In the genomic region with DNA sequence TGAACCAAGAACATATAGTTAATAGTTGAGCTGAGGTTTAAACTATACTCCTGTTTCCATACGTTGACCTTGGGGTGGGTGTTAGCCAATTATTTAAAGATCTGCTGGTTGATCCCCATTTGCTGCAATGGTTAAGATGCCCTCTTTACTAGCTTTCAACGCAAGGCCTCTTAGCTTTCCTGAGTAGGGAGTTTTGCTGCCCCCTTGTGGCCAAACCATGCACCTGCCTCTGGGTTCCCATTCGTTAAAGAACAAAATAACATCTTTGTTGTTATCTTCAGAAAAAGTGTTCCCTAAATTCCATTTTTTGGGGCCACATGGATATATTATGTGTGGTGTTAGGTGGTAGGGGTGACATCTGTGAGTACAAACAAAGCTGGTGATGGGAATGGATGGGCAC, we compare ENCODE assay signal across 9 mouse cellular contexts. TPM values are rescaled to one million over a fixed set of nuclear protein-coding genes. Genes with fewer than 3 reads are reported as not detected.
A peak's percentile ranks its signal among the peaks of the same experiment; 100 is the strongest.
DNase-seq lines count a peak whose midpoint lies in the region; ATAC-seq and TF ChIP-seq lines count a peak whose summit lies in the region.
"Had no signal": no experiment of that assay in that cellular context is flagged by ENCODE, and none has a peak within 500 bp of the region (broad histone marks: within the 10 kb centered on the region; RNA-seq: fewer than 3 reads in every experiment).

No protein-coding gene starts in this region.

- WGBS in intestine, embryonic 14.5 days = 10% methylated on average over 3 of the region's 3 CpGs
- 22% methylated on average over 3 of the region's 3 CpGs for whole genome bisulfite sequencing in intestine, embryonic 16.5 days
- WGBS in neural tube, embryonic 11.5 days = 26% methylated on average over 3 of the region's 3 CpGs
- WGBS in thymus, adult 2 months = 2% methylated on average over 3 of the region's 3 CpGs

- H3K4me2 ChIP-seq in intestine, embryonic 14.5 days (ENCODE audit: low read length) = no peak overlapping the region
- no peak overlapping the region for H3K4me2 ChIP-seq in intestine, embryonic 16.5 days (ENCODE audit: low read depth, low read length)
- H3K4me2 ChIP-seq in neural tube, embryonic 11.5 days (ENCODE audit: low read depth) = no peak overlapping the region
- H3K4me2 ChIP-seq: embryonic facial prominence, embryonic 13.5 days had no signal

- DNase-seq in intestine, embryonic 14.5 days (ENCODE audit: low spot score) = peak; percentile 72
- peak; percentile 80 for DNase-seq in adipocyte (ENCODE audit: low spot score)
- peak; percentile 68 to 70 for DNase-seq in cerebellum, postnatal 36 days
- peak; percentile 10 to 37 for DNase-seq in left cerebral cortex, adult 8-10 months (ENCODE audit: low spot score in 2 of 2)
- DNase-seq in neural tube, embryonic 11.5 days (ENCODE audit: low spot score) = peak; percentile 61
- DNase-seq in thymus, adult 2 months = peak; percentile 62

- no peak for TF ChIP-seq POLR2A in thymus, adult 2 months (IDR thresholded peaks at IDR 0.05; ENCODE audit: control insufficient read depth, extremely low read depth, insufficient read depth, low read length, poor library complexity)

- no peaks in the 10 kb centered on the region for H3K27me3 ChIP-seq in intestine, embryonic 14.5 days (replicated peaks; ENCODE audit: control insufficient read depth, insufficient read depth, low read length)
- H3K27me3 ChIP-seq in intestine, embryonic 16.5 days (replicated peaks; ENCODE audit: control insufficient read depth, insufficient read depth, low read length) = no peaks in the 10 kb centered on the region
- no peaks in the 10 kb centered on the region for H3K27me3 ChIP-seq in neural tube, embryonic 11.5 days (ENCODE audit: control insufficient read depth, insufficient read depth, low read length)
- no peaks in the 10 kb centered on the region for H3K27me3 ChIP-seq in thymus, adult 2 months (ENCODE audit: control insufficient read depth, insufficient read depth, low read length)
- H3K27me3 ChIP-seq: embryonic facial prominence, embryonic 13.5 days had no signal

- H3K27ac ChIP-seq in intestine, embryonic 14.5 days (ENCODE audit: low read depth) = no peak overlapping the region
- H3K27ac ChIP-seq in intestine, embryonic 16.5 days (ENCODE audit: low read length) = no peak overlapping the region
- H3K27ac ChIP-seq in neural tube, embryonic 11.5 days (ENCODE audit: low read depth, low read length) = no peak overlapping the region
- H3K27ac ChIP-seq in thymus, adult 2 months (ENCODE audit: control insufficient read depth, insufficient read depth, low read length) = no peak overlapping the region
- H3K27ac ChIP-seq: embryonic facial prominence, embryonic 13.5 days had no signal

- H3K4me1 ChIP-seq in intestine, embryonic 14.5 days (replicated peaks; ENCODE audit: control insufficient read depth, insufficient read depth, low read length) = no peaks in the 10 kb centered on the region
- H3K4me1 ChIP-seq in intestine, embryonic 16.5 days (ENCODE audit: control insufficient read depth, insufficient read depth, low read length) = no peaks in the 10 kb centered on the region
- no peaks in the 10 kb centered on the region for H3K4me1 ChIP-seq in neural tube, embryonic 11.5 days (ENCODE audit: control insufficient read depth, insufficient read depth, low read length)
- no peaks in the 10 kb centered on the region for H3K4me1 ChIP-seq in thymus, adult 2 months (replicated peaks; ENCODE audit: control insufficient read depth, insufficient read depth, low read length)
- H3K4me1 ChIP-seq: embryonic facial prominence, embryonic 13.5 days had no signal

- no peak for ATAC-seq in intestine, embryonic 14.5 days (replicated peaks; ENCODE audit: low FRiP score, low TSS enrichment, low read depth)
- no peak for ATAC-seq in intestine, embryonic 16.5 days
- peak; percentile 77 for ATAC-seq in granulocyte monocyte progenitor cell, adult 5-6 weeks (replicated peaks; ENCODE audit: poor library complexity, severe bottlenecking)
- no peak for ATAC-seq in neural tube, embryonic 11.5 days (ENCODE audit: insufficient read depth, low FRiP score, low TSS enrichment)

- TF ChIP-seq CTCF in thymus, adult 2 months (IDR thresholded peaks at IDR 0.05; ENCODE audit: borderline replicate concordance, control insufficient read depth, extremely low read depth, insufficient read depth, low read length, poor library complexity) = no peak

- H3K9ac ChIP-seq in intestine, embryonic 14.5 days (ENCODE audit: low read length) = no peak overlapping the region
- no peak overlapping the region for H3K9ac ChIP-seq in intestine, embryonic 16.5 days (ENCODE audit: low read depth, low read length)
- H3K9ac ChIP-seq in neural tube, embryonic 11.5 days (ENCODE audit: low read length) = no peak overlapping the region
- H3K9ac ChIP-seq: embryonic facial prominence, embryonic 13.5 days had no signal

- H3K36me3 ChIP-seq in intestine, embryonic 14.5 days (ENCODE audit: control insufficient read depth, insufficient read depth, low read length) = no peaks in the 10 kb centered on the region
- H3K36me3 ChIP-seq in intestine, embryonic 16.5 days (ENCODE audit: control insufficient read depth, insufficient read depth, low read length) = no peaks in the 10 kb centered on the region
- no peaks in the 10 kb centered on the region for H3K36me3 ChIP-seq in neural tube, embryonic 11.5 days (ENCODE audit: control insufficient read depth, insufficient read depth, low read length)
- H3K36me3 ChIP-seq in thymus, adult 2 months (ENCODE audit: control insufficient read depth, insufficient read depth, low read length) = no peaks in the 10 kb centered on the region
- H3K36me3 ChIP-seq: embryonic facial prominence, embryonic 13.5 days had no signal

- no peak overlapping the region for H3K4me3 ChIP-seq in intestine, embryonic 14.5 days (ENCODE audit: low read depth, low read length)
- no peak overlapping the region for H3K4me3 ChIP-seq in intestine, embryonic 16.5 days (ENCODE audit: low read length)
- no peak overlapping the region for H3K4me3 ChIP-seq in neural tube, embryonic 11.5 days (ENCODE audit: low read depth, low read length)
- H3K4me3 ChIP-seq in thymus, adult 2 months (ENCODE audit: control insufficient read depth, insufficient read depth, low read length) = no peak overlapping the region
- H3K4me3 ChIP-seq: embryonic facial prominence, embryonic 13.5 days had no signal

- no peaks in the 10 kb centered on the region for H3K9me3 ChIP-seq in intestine, embryonic 14.5 days (ENCODE audit: control insufficient read depth, low read length)
- no peaks in the 10 kb centered on the region for H3K9me3 ChIP-seq in intestine, embryonic 16.5 days (ENCODE audit: control insufficient read depth, low read length)
- H3K9me3 ChIP-seq in neural tube, embryonic 11.5 days (ENCODE audit: control insufficient read depth, low read length) = no peaks in the 10 kb centered on the region
- H3K9me3 ChIP-seq: embryonic facial prominence, embryonic 13.5 days had no signal

RNA-seq across cellular contexts. Expression of a gene that starts 26.0 kb away (rescaled TPM):
- polyA plus RNA-seq in intestine, embryonic 14.5 days (2014; fragmentation: Nextera tagmentation; extraction: Ambion mirVana) = 0.11 TPM in 1 of 2 replicates, not detected in the other
- polyA plus RNA-seq in intestine, embryonic 16.5 days (2015; fragmentation: Nextera tagmentation; extraction: Ambion mirVana) = 0.11 TPM in 2 replicates
- total RNA-seq in granulocyte monocyte progenitor cell, adult 5-6 weeks (2014; fragmentation: Nextera tagmentation) = 0.38 TPM in 1 of 2 replicates, not detected in the other
- 0.15 and 1.2 TPM in 2 replicates for total RNA-seq in granulocyte monocyte progenitor cell, adult 5-6 weeks (2017)
- total RNA-seq in left cerebral cortex, adult 8-10 months (2022) = not detected
- polyA plus RNA-seq in neural tube, embryonic 11.5 days (2014; fragmentation: Nextera tagmentation; extraction: Ambion mirVana) = not detected in 2 replicates
- 0.13 and 0.19 TPM in 2 replicates for polyA plus RNA-seq in thymus, adult 2 months (2012; rRNA removed)
- polyA plus RNA-seq: embryonic facial prominence, embryonic 13.5 days had no signal

RNA-seq across cellular contexts. Expression of a gene that starts 31.1 kb away (rescaled TPM):
- polyA plus RNA-seq in intestine, embryonic 14.5 days (2014; fragmentation: Nextera tagmentation; extraction: Ambion mirVana) = 19.9 and 21.3 TPM in 2 replicates
- 11.0 and 12.1 TPM in 2 replicates for polyA plus RNA-seq in intestine, embryonic 16.5 days (2015; fragmentation: Nextera tagmentation; extraction: Ambion mirVana)
- total RNA-seq in granulocyte monocyte progenitor cell, adult 5-6 weeks (2014; fragmentation: Nextera tagmentation) = 34.2 and 37.0 TPM in 2 replicates
- total RNA-seq in granulocyte monocyte progenitor cell, adult 5-6 weeks (2017) = 39.6 and 44.2 TPM in 2 replicates
- 10 to 100 TPM; 58.3 to 63.0 (median 59.2) TPM for total RNA-seq in left cerebral cortex, adult 8-10 months (2022)
- 59.3 and 65.5 TPM in 2 replicates for polyA plus RNA-seq in neural tube, embryonic 11.5 days (2014; fragmentation: Nextera tagmentation; extraction: Ambion mirVana)
- 122 and 156 TPM in 2 replicates for polyA plus RNA-seq in thymus, adult 2 months (2012; rRNA removed)

Comparison
In these comparisons a context has a peak if more than half of its experiments do, and no peak if none do; other contexts are left out.
1. DNase-seq: peak in every context shown above with its lines; median percentile 80 in adipocyte; 72 in intestine, embryonic 14.5 days; 69 in cerebellum, postnatal 36 days; 62 in thymus, adult 2 months; 61 in neural tube, embryonic 11.5 days; 24 in left cerebral cortex, adult 8-10 months.